Mouse (Mus musculus): Measurements from ENCODE around the gene Odc1.
"Not testable (repeated sequence)": the region's sequence is repeated elsewhere in the genome, so short reads cannot be mapped to it uniquely, and the experiment has no call there.

The Odc1 gene

GRCm38 (mm10) chr12:17544209-17545106 lies at the start of gene Odc1:
Odc1 (plus strand) TSS chr12:17544794.
- DNase-seq (ENCODE audit: low read depth in 2 of 2, low spot score in 2 of 2): peak; percentile 99

DNA sequence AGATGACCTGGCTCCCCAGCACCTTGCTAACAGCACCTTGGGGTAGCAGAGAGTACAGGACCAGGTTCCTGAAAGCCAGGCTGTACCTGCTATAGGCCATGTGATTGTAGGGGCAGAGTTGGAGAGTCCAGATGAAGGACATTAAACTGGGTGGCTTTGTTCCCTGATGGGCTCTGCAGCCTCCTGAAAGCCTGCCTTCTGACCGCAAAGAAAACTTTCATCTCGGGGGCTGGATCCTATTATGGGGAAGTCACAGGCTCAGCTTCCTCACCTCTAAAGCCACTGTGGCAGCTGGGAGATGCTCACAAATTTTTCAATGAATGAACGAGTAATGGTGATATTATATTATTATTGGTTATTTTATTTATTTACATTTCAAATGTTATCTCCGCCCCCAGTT lies 49.8 kb upstream of the Odc1 start:
- DNase-seq (ENCODE audit: low read depth in 2 of 2, low spot score in 2 of 2): no peak

DNA sequence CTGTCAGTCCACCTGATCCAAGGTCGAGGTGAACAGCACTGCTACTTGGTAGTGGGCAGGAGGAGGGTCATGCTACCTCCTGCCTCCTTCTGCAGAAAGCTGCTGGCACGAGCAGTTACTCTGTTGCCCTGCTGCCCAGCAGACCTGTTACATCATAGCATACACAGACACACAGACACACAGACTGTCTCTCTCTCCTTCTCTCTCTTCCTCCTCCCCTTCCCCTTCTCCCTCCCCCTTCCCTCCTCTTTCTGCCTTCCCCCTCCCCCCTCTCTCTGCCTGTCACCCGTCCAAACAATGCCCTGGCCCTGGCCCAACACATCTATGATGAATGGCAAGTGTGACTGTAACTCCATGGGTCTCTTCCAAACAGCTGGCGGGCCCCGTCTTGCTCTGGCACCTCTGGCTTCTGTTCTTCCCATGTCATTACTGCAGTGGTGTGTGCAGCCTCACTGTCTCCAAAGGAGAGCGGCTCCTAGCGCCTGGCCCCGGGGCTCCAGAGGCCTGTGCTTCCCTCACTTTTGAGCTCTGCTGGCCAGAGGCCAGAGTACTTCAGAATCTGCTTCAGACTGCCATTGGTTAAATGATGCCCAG lies 48.6 kb upstream of the Odc1 start:
- no peak for DNase-seq (ENCODE audit: low read depth in 2 of 2, low spot score in 2 of 2)

- DNase-seq (ENCODE audit: low read depth in 2 of 2, low spot score in 2 of 2): no peak
These were observed 38.9 kb upstream of the Odc1 start for GRCm38 (mm10) chr12:17505620-17506074.

DNA sequence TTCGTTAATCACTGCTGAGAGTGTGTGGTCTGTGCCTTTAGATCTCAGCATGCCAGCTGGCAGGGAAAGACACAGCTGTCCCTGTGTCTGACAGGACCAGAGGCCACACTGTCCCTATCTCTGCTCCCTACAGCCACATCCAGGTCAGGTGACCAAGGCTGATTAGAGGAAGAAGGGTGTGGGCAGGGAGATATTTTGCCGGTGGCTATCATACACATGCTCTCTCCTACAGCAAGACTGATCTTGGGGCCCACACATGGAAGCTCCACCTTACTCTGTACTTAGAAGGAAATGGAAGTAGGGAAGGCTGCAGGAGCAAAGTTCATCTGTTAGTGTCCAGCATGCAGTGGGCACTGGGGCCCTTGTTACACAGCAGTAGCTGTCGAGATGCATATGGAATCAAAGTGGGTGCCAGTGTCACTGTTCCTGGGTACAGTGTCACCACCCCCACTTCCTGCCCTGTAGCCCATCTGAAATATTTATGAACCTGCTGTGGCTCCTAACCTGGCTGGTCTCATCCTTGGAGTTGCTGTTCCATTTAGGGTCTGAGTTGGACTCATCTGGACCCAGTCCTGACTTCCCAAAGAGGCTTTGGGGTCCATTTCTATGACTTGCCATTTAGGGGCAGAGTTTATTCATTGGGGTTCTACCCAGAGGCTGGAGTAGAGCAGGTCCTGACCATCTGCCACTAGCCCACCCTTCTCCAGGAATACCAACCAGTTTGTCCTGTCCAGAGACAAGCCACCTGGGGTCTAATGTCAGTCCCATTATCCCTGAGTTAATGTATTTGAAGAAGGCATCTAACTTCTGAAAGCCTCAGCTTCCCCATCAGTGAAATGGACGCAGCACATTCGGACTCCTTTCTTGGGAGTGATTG lies 38.2 kb upstream of the Odc1 start:
- DNase-seq (ENCODE audit: low read depth in 2 of 2, low spot score in 2 of 2): no peak

DNA sequence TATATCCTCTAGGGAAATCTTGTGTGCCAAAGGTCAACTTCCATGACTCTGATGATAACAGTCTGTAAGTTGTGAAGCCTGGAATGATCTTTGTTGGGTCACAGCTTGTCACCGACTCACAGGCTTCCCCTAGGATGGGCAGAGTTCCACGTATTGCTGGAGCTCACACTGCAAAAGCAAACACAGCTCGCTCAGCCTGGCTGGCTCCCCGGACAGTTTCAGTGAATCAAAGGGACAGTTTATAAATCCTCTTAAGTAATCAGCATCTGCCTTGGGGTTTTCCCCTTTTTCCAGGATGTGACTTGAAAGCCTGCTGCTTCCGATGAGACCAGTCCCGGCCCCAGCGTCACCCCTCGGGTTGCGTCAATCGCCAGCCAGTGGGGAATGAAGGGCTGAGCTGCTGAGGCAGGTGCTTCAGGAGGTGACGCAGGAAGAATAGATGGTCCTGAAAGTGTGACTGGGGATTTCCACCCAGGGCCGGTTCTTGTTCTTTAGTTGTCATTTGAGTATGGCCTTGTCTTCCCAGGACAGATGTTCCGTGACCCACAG lies 37.5 kb upstream of the Odc1 start:
- DNase-seq (ENCODE audit: low read depth in 2 of 2, low spot score in 2 of 2): peak; percentile 24 to 30

DNA sequence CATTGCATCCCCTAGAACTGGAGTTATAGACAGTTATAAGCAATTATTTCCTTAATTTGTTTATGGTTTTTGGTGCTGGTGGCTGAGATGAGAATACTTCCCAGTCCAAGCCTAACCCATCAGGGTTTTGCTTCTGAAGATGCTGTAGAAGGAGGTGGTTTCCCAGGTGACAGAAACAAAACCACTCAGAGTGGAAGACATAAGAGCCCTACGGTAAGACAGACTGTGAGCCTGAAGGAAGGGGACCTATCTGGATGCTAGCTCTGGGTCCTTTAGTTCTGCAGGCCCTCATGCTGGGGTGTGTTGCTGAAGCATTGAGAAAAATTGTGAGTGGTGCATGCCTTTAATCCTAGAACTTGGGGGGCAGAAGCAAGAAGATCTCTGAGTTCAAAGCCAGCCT lies 35.3 kb upstream of the Odc1 start:
- DNase-seq (ENCODE audit: low read depth in 2 of 2, low spot score in 2 of 2): no peak

DNA sequence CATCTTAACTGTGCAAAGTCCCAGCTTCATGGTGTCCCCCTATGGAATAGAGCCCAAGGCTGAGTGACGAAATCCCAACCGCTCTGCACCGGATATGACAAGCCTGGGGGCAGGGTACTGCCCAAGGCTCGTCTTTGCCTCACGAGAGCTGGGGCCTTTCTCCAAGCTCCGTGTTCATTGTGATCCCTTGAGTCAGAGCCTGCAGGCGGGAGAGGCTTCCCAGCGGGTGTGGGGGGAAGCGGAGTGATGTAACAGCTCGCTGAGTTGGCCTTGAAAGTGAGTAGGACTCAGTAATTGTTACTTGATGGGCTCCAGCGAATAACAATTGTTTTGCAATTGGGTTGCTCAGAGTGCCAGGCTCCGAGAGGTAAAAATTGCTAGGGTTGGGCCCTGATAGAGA lies 34.4 kb upstream of the Odc1 start:
- no peak for DNase-seq (ENCODE audit: low read depth in 2 of 2, low spot score in 2 of 2)

DNA sequence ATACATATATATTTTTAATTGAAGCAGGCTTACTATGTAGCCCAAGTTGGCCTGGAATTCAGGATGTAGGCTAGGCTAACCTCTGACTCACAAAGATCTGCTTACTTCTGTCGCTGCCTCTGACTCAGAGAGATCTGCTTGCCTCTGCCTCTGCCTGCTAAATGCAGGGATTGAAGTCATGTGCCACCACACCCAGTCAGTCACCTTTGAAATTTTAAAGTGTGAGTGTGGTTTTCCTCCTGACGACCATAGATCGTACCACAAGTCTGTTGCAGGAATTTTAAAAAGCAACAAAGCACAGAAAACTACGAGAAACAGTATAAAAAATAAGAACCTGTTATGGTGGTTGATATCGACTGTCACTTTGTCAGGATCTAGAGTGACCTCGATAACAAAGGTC lies 33.6 kb upstream of the Odc1 start:
- DNase-seq (ENCODE audit: low read depth in 2 of 2, low spot score in 2 of 2): peak; percentile 42 to 54

DNA sequence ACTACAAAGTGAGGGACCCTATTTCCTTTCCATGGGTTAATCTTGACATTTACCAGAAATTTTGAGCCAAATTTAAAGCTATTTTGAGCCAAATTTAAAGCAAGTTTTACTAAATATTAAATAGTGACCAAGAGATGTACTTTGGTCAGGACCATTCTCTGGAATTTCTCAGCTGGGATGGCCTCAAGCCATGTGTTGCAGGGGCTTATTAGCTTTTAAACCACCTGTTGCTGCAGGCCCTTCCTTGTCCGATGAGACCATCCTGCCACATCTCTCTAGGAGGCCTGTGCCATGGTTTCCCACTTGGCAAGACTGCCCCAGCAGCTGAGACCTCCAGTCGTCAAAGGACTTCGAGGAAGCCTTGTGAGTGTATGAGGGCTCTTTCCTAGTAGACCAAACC lies 15.4 kb upstream of the Odc1 start:
- DNase-seq (ENCODE audit: low read depth in 2 of 2, low spot score in 2 of 2): no peak

DNA sequence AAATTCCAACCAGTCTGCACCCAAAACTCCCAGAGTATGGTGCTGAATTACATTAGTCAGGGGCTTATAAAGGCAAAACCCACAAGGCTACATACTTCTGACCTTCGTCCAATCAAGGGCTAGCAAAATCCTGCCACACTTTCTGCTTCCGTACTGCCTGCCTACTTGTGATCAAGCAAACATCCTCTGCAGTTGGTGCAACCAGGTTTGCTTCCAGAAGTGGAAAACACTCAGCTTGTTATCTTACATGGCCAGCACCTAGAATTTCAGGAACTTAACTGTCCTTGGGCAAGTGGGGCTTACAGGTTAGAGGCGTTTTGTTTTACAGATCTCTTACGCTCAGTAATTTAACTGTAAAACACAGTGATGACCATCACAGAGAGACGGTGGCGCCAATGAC lies 14.9 kb upstream of the Odc1 start:
- no peak for DNase-seq (ENCODE audit: low read depth in 2 of 2, low spot score in 2 of 2)

- no peak for DNase-seq (ENCODE audit: low read depth in 2 of 2, low spot score in 2 of 2)
These were observed 13.8 kb upstream of the Odc1 start for GRCm38 (mm10) chr12:17530825-17531224.

GRCm38 (mm10) chr12:17536222-17536621 lies 8.4 kb upstream of the Odc1 start:
- no peak for DNase-seq (ENCODE audit: low read depth in 2 of 2, low spot score in 2 of 2)

GRCm38 (mm10) chr12:17537147-17537546 lies 7.4 kb upstream of the Odc1 start:
- no peak for DNase-seq (ENCODE audit: low read depth in 2 of 2, low spot score in 2 of 2)

DNA sequence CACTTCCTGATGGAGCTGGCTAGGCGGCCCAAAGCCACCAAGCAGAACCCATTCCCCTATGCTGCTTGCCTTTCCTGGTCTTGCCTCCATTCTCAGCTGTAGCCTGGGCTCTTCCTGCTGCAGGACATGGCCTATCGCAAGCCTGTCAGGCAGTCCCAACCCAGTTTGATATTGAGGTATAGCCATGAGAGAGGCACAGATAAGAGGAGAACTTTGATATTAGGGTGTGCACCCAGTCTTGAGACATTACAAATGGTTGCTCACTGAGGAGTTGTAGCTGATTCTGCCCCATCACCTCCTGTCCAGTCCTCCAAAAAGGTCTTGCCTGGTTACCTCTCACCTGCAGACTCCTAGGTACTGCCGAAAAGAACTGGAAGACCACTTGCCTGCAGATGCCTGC lies 6.5 kb upstream of the Odc1 start:
- no peak for DNase-seq (ENCODE audit: low read depth in 2 of 2, low spot score in 2 of 2)

- no peak for DNase-seq (ENCODE audit: low read depth in 2 of 2, low spot score in 2 of 2)
These were observed 5.6 kb upstream of the Odc1 start for GRCm38 (mm10) chr12:17539041-17539440.

GRCm38 (mm10) chr12:17540040-17540552 lies 4.5 kb upstream of the Odc1 start:
- DNase-seq (ENCODE audit: low read depth in 2 of 2, low spot score in 2 of 2): no peak

- DNase-seq (ENCODE audit: low read depth in 2 of 2, low spot score in 2 of 2): no peak
These were observed 545 bp downstream of the Odc1 start for GRCm38 (mm10) chr12:17545107-17545571.

GRCm38 (mm10) chr12:17545884-17546283 lies 1.3 kb downstream of the Odc1 start:
- DNase-seq (ENCODE audit: low read depth in 2 of 2, low spot score in 2 of 2): no peak

GRCm38 (mm10) chr12:17547552-17547951 lies 3.0 kb downstream of the Odc1 start:
- not testable (repeated sequence) for DNase-seq (ENCODE audit: low read depth in 2 of 2, low spot score in 2 of 2)

- no peak for DNase-seq (ENCODE audit: low read depth in 2 of 2, low spot score in 2 of 2)
These were observed 3.9 kb downstream of the Odc1 start for GRCm38 (mm10) chr12:17548505-17548904.
